Mouse (Mus musculus): ENCODE data around the gene Tespa1. TPM values are rescaled to one million over a fixed set of nuclear protein-coding genes. Genes with fewer than 3 reads are reported as not detected.
"Not testable (repeated sequence)": the region's sequence is repeated elsewhere in the genome, so short reads cannot be mapped to it uniquely, and the experiment has no call there.

Tespa1 gene
- polyA plus RNA-seq, 1 experiment from 2014 or later: 0.25 TPM

DNA sequence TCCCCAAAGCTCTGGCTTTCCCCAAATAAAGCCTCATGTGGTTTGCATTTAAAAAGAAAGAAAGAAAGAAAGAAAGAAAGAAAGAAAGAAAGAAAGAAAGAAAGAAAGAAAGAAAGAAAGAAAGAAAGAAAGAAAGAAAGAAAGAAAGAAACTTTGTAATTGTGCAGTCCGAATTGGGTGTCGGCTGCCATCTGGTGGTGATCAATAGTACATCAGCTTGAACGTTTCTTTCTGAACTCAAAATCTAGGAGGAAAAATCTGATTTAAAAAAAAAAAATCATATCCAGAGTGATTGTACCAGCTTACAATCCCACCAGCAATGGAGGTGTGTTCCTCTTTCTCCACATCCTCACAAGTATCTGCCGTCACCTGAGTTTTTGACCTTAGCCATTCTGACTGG is 23.9 kb upstream of the Tespa1 start:
- not testable (repeated sequence) for ATAC-seq (ENCODE audit: insufficient number of reproducible peaks, insufficient read depth, low FRiP score, low read depth); H3K4me3 ChIP-seq (ENCODE audit: low read depth, low read length)
- WGBS: 13% methylated on average over 4 of the region's 4 CpGs

GRCm38 (mm10) chr10:130304138-130304537 is 18.5 kb upstream of the Tespa1 start:
- not testable (repeated sequence) for H3K4me2 ChIP-seq (replicated peaks; ENCODE audit: low read depth, low read length); H3K9ac ChIP-seq (replicated peaks; ENCODE audit: low read depth, low read length); H3K36me3 ChIP-seq (ENCODE audit: control insufficient read depth, insufficient read depth, low read length); H3K4me1 ChIP-seq (ENCODE audit: control insufficient read depth, insufficient read depth, low read length); H3K27ac ChIP-seq (ENCODE audit: low read length); H3K9me3 ChIP-seq (ENCODE audit: control insufficient read depth, low read depth, low read length); H3K27me3 ChIP-seq (ENCODE audit: control insufficient read depth, insufficient read depth, low read length); H3K4me3 ChIP-seq (ENCODE audit: low read depth, low read length); ATAC-seq (ENCODE audit: insufficient number of reproducible peaks, insufficient read depth, low FRiP score, low read depth)
- 80% methylated on average over 3 of the region's 5 CpGs for WGBS

More for the DNA sequence above, 23.9 kb upstream of the Tespa1 start:
- not testable (repeated sequence) for H3K36me3 ChIP-seq (ENCODE audit: control insufficient read depth, insufficient read depth, low read length); H3K9me3 ChIP-seq (ENCODE audit: control insufficient read depth, low read depth, low read length); H3K4me1 ChIP-seq (ENCODE audit: control insufficient read depth, insufficient read depth, low read length); H3K27ac ChIP-seq (ENCODE audit: low read length); H3K27me3 ChIP-seq (ENCODE audit: control insufficient read depth, insufficient read depth, low read length); H3K4me2 ChIP-seq (replicated peaks; ENCODE audit: low read depth, low read length); H3K9ac ChIP-seq (replicated peaks; ENCODE audit: low read depth, low read length)

- Histone ChIP-seq H3K27ac (ENCODE audit: low read length) (no peak overlapping the region), H3K27me3 (ENCODE audit: control insufficient read depth, insufficient read depth, low read length) (no peaks in the 10 kb centered on the region), H3K36me3 (ENCODE audit: control insufficient read depth, insufficient read depth, low read length) (no peaks in the 10 kb centered on the region), H3K9me3 (ENCODE audit: control insufficient read depth, low read depth, low read length) (no peaks in the 10 kb centered on the region), H3K4me1 (ENCODE audit: control insufficient read depth, insufficient read depth, low read length) (no peaks in the 10 kb centered on the region), H3K4me2 (replicated peaks; ENCODE audit: low read depth, low read length) (no peak overlapping the region), H3K4me3 (ENCODE audit: low read depth, low read length) (no peak overlapping the region), H3K9ac (replicated peaks; ENCODE audit: low read depth, low read length) (no peak overlapping the region)
- 90% methylated on average over 2 of the region's 2 CpGs for WGBS
- ATAC-seq (ENCODE audit: insufficient number of reproducible peaks, insufficient read depth, low FRiP score, low read depth): no peak
These were observed 11.0 kb upstream of the Tespa1 start for GRCm38 (mm10) chr10:130311534-130312227.

- no peaks in the 10 kb centered on the region for H3K4me1 ChIP-seq (ENCODE audit: control insufficient read depth, insufficient read depth, low read length)
- H3K4me2 ChIP-seq (replicated peaks; ENCODE audit: low read depth, low read length): no peak overlapping the region
- no peaks in the 10 kb centered on the region for H3K27me3 ChIP-seq (ENCODE audit: control insufficient read depth, insufficient read depth, low read length)
- ATAC-seq (ENCODE audit: insufficient number of reproducible peaks, insufficient read depth, low FRiP score, low read depth): no peak
- no peaks in the 10 kb centered on the region for H3K9me3 ChIP-seq (ENCODE audit: control insufficient read depth, low read depth, low read length)
- 50% methylated on average over 1 of the region's 1 CpGs for WGBS
- no peak overlapping the region for H3K9ac ChIP-seq (replicated peaks; ENCODE audit: low read depth, low read length)
- H3K36me3 ChIP-seq (ENCODE audit: control insufficient read depth, insufficient read depth, low read length): no peaks in the 10 kb centered on the region
- H3K27ac ChIP-seq (ENCODE audit: low read length): no peak overlapping the region
- H3K4me3 ChIP-seq (ENCODE audit: low read depth, low read length): no peak overlapping the region
These were observed 9.1 kb upstream of the Tespa1 start for GRCm38 (mm10) chr10:130313531-130313930.

DNA sequence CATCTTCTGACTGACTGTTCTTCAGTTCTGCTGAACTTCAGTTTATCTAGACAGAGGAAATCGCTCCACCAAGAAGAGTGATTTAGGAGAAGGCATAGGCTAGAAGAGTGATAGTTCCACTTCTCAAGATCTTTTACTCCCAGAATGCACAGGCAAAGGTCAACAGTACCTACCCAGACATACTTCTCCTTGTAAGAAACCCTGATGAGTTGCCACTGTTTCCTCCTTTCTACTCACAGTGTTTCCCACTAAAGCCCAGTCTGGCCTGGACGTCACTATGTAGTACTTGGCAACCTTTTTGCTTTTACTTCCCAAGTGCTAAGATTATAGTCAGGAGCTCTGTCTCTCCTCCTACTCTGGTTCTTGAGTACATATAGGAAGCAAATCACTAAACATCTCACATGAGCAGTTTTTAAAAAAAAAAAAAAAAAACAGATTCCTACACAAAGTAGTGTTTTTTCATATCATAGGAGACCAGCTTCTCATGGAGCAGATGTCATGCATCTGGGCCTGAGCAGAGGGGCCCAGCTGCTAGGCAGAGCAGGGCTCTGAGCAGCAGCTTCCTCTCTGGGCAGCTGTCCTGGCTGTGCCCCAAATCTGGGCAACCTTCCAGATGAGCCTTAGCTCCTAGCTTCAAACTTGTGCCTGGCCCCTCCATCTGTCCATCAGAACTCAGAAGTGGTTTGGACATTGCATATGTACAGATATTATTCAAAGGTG is 8.4 kb upstream of the Tespa1 start:
- WGBS: 62% methylated on average over 2 of the region's 2 CpGs
- H3K4me2 ChIP-seq (replicated peaks; ENCODE audit: low read depth, low read length): no peak overlapping the region
- H3K9me3 ChIP-seq (ENCODE audit: control insufficient read depth, low read depth, low read length): no peaks in the 10 kb centered on the region
- no peaks in the 10 kb centered on the region for H3K4me1 ChIP-seq (ENCODE audit: control insufficient read depth, insufficient read depth, low read length)
- H3K27me3 ChIP-seq (ENCODE audit: control insufficient read depth, insufficient read depth, low read length): no peaks in the 10 kb centered on the region
- H3K4me3 ChIP-seq (ENCODE audit: low read depth, low read length): no peak overlapping the region
- no peaks in the 10 kb centered on the region for H3K36me3 ChIP-seq (ENCODE audit: control insufficient read depth, insufficient read depth, low read length)
- peak; percentile 65; the same call in 1 of the 2 replicates for ATAC-seq (ENCODE audit: insufficient number of reproducible peaks, insufficient read depth, low FRiP score, low read depth)
- H3K9ac ChIP-seq (replicated peaks; ENCODE audit: low read depth, low read length): no peak overlapping the region
- no peak overlapping the region for H3K27ac ChIP-seq (ENCODE audit: low read length)

GRCm38 (mm10) chr10:130315846-130316245 is 6.8 kb upstream of the Tespa1 start:
- Histone ChIP-seq H3K4me2 (replicated peaks; ENCODE audit: low read depth, low read length) (no peak overlapping the region), H3K4me1 (ENCODE audit: control insufficient read depth, insufficient read depth, low read length) (no peaks in the 10 kb centered on the region), H3K4me3 (ENCODE audit: low read depth, low read length) (no peak overlapping the region), H3K9me3 (ENCODE audit: control insufficient read depth, low read depth, low read length) (no peaks in the 10 kb centered on the region), H3K36me3 (ENCODE audit: control insufficient read depth, insufficient read depth, low read length) (no peaks in the 10 kb centered on the region), H3K27me3 (ENCODE audit: control insufficient read depth, insufficient read depth, low read length) (no peaks in the 10 kb centered on the region), H3K9ac (replicated peaks; ENCODE audit: low read depth, low read length) (no peak overlapping the region), H3K27ac (ENCODE audit: low read length) (no peak overlapping the region)
- ATAC-seq (ENCODE audit: insufficient number of reproducible peaks, insufficient read depth, low FRiP score, low read depth): no peak

GRCm38 (mm10) chr10:130318720-130319119 is 4.0 kb upstream of the Tespa1 start:
- Histone ChIP-seq H3K4me2 (replicated peaks; ENCODE audit: low read depth, low read length) (no peak overlapping the region), H3K4me3 (ENCODE audit: low read depth, low read length) (no peak overlapping the region), H3K27ac (ENCODE audit: low read length) (no peak overlapping the region), H3K27me3 (ENCODE audit: control insufficient read depth, insufficient read depth, low read length) (no peaks in the 10 kb centered on the region), H3K36me3 (ENCODE audit: control insufficient read depth, insufficient read depth, low read length) (no peaks in the 10 kb centered on the region), H3K9me3 (ENCODE audit: control insufficient read depth, low read depth, low read length) (no peaks in the 10 kb centered on the region), H3K4me1 (ENCODE audit: control insufficient read depth, insufficient read depth, low read length) (no peaks in the 10 kb centered on the region), H3K9ac (replicated peaks; ENCODE audit: low read depth, low read length) (no peak overlapping the region)
- ATAC-seq (ENCODE audit: insufficient number of reproducible peaks, insufficient read depth, low FRiP score, low read depth): no peak
- 77% methylated on average over 4 of the region's 4 CpGs for WGBS

GRCm38 (mm10) chr10:130320715-130321114 is 2.0 kb upstream of the Tespa1 start:
- Histone ChIP-seq H3K4me3 (ENCODE audit: low read depth, low read length) (no peak overlapping the region), H3K36me3 (ENCODE audit: control insufficient read depth, insufficient read depth, low read length) (no peaks in the 10 kb centered on the region), H3K4me2 (replicated peaks; ENCODE audit: low read depth, low read length) (no peak overlapping the region), H3K27me3 (ENCODE audit: control insufficient read depth, insufficient read depth, low read length) (no peaks in the 10 kb centered on the region), H3K9me3 (ENCODE audit: control insufficient read depth, low read depth, low read length) (no peaks in the 10 kb centered on the region), H3K27ac (ENCODE audit: low read length) (no peak overlapping the region), H3K4me1 (ENCODE audit: control insufficient read depth, insufficient read depth, low read length) (no peaks in the 10 kb centered on the region), H3K9ac (replicated peaks; ENCODE audit: low read depth, low read length) (no peak overlapping the region)
- 80% methylated on average over 2 of the region's 2 CpGs for WGBS
- no peak for ATAC-seq (ENCODE audit: insufficient number of reproducible peaks, insufficient read depth, low FRiP score, low read depth)
